Mouse (Mus musculus) heart, embryonic 15.5 days (tissue): ENCODE measurements around the gene Erc2. TPM values are rescaled to one million over a fixed set of nuclear protein-coding genes. Genes with fewer than 3 reads are reported as not detected.

Experiments used
- ATAC-seq: fragments of 200-750 bp; cut with Nextera tagmentation; replicated peaks from 2 replicates; pipeline ENCODE4 v1.8.0; 2017; ENCODE audit warnings: low read depth, moderate TSS enrichment; ENCODE audit not compliant: insufficient number of reproducible peaks, insufficient read depth, low FRiP score
- H3K27ac ChIP-seq: fragments of 300-500 bp; sonication (generic); 2 replicates; pipeline ENCODE4 v1.5.1; 2015; ENCODE audit warnings: mild to moderate bottlenecking, inconsistent platforms
- H3K27me3 ChIP-seq: fragments of 300-500 bp; sonication (generic); 2 replicates; pipeline ENCODE4 v1.6.1; 2015; ENCODE audit warnings: inconsistent platforms
- H3K36me3 ChIP-seq: fragments of 300-500 bp; sonication (generic); 2 replicates; pipeline ENCODE4 v1.6.1; 2015; ENCODE audit warnings: mild to moderate bottlenecking, inconsistent platforms
- H3K4me1 ChIP-seq: fragments of 300-500 bp; sonication (generic); replicated peaks from 2 replicates; pipeline ENCODE4 v1.6.1; 2015; ENCODE audit warnings: inconsistent platforms
- H3K4me2 ChIP-seq: fragments of 300-500 bp; sonication (generic); 2 replicates; pipeline ENCODE4 v1.6.1; 2015; ENCODE audit warnings: inconsistent platforms, mild to moderate bottlenecking, moderate library complexity
- H3K4me3 ChIP-seq: fragments of 300-500 bp; sonication (generic); 2 replicates; pipeline ENCODE4 v1.5.1; 2015; ENCODE audit warnings: mild to moderate bottlenecking, inconsistent platforms
- H3K9ac ChIP-seq: fragments of 300-500 bp; sonication (generic); 2 replicates; pipeline ENCODE4 v1.6.1; 2015; ENCODE audit warnings: mild to moderate bottlenecking, inconsistent platforms
- H3K9me3 ChIP-seq: fragments of 300-500 bp; sonication (generic); replicated peaks from 2 replicates; pipeline ENCODE4 v1.6.1; 2016; ENCODE audit warnings: inconsistent platforms
- WGBS: fragments of 180-500 bp; shearing (Covaris S2); methylation state at CpG from one replicate; pipeline ENCODE4 v1.1.7; 2015; ENCODE audit warnings: mixed read lengths; 5-methylcytosine and 5-hydroxymethylcytosine counted together
- polyA plus RNA-seq: library from polyadenylated mRNA; unstranded; fragments of >200 nt; fragmentation: Nextera tagmentation; extraction: Ambion mirVana; gene quantifications from 2 replicates; pipeline ENCODE4 v1.2.1, GENCODE M21; 2015

The Erc2 gene
- polyA plus RNA-seq, 1 experiment from 2014 or later = 2.2 TPM

GRCm38 (mm10) chr14:28469696-28470095 is 847.5 kb downstream of the Erc2 start:
- 23% methylated on average over 4 of the region's 4 CpGs for WGBS
- H3K4me1 ChIP-seq = no peaks in the 10 kb centered on the region
- no peak overlapping the region for H3K9ac ChIP-seq
- H3K27me3 ChIP-seq = no peaks in the 10 kb centered on the region
- H3K4me3 ChIP-seq = no peak overlapping the region
- H3K27ac ChIP-seq = no peak overlapping the region
- ATAC-seq = no peak
- H3K4me2 ChIP-seq = no peak overlapping the region
- no peaks in the 10 kb centered on the region for H3K36me3 ChIP-seq
- H3K9me3 ChIP-seq = no peaks in the 10 kb centered on the region

DNA sequence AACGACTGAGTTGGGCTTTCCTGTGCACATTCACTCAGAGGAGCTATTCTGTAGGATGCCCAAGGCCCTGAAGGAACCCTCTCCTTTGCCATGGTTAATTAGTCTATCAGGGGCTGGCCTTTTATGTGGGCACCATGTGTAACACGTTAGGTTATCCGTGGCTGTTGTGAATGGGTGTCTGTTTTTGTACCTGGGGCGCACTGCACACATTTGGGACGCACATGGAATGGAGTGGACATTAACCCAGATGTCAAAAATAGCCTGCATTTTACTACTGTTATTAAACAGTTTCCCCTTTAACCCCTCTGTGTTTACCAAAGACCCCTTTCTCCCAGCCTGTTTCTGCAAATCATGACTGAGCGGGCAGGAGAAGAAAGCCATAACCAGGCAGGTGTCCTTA is 848.0 kb downstream of the Erc2 start:
- H3K4me2 ChIP-seq = no peak overlapping the region
- H3K9ac ChIP-seq = no peak overlapping the region
- H3K9me3 ChIP-seq = no peaks in the 10 kb centered on the region
- H3K4me3 ChIP-seq = no peak overlapping the region
- H3K36me3 ChIP-seq = no peaks in the 10 kb centered on the region
- H3K4me1 ChIP-seq = no peaks in the 10 kb centered on the region; the same call in 1 of the 2 replicates
- no peak overlapping the region for H3K27ac ChIP-seq
- H3K27me3 ChIP-seq = no peaks in the 10 kb centered on the region
- WGBS = 76% methylated on average over 6 of the region's 6 CpGs
- no peak for ATAC-seq

GRCm38 (mm10) chr14:28475012-28475411 is 852.8 kb downstream of the Erc2 start:
- 42% methylated on average over 3 of the region's 3 CpGs for WGBS
- Histone ChIP-seq H3K27ac (no peak overlapping the region), H3K4me2 (no peak overlapping the region), H3K4me3 (no peak overlapping the region), H3K27me3 (no peaks in the 10 kb centered on the region), H3K9me3 (no peaks in the 10 kb centered on the region), H3K36me3 (no peaks in the 10 kb centered on the region), H3K9ac (no peak overlapping the region), H3K4me1 (no peaks in the 10 kb centered on the region; the same call in 1 of the 2 replicates)
- no peak for ATAC-seq

- H3K27me3 ChIP-seq = no peaks in the 10 kb centered on the region
- no peak overlapping the region for H3K4me3 ChIP-seq
- no peaks in the 10 kb centered on the region for H3K36me3 ChIP-seq
- H3K4me2 ChIP-seq = no peak overlapping the region
- no peaks in the 10 kb centered on the region; the same call in 1 of the 2 replicates for H3K4me1 ChIP-seq
- H3K9me3 ChIP-seq = no peaks in the 10 kb centered on the region
- 24% methylated on average over 7 of the region's 7 CpGs for WGBS
- ATAC-seq = no peak
- no peak overlapping the region for H3K9ac ChIP-seq
- no peak overlapping the region for H3K27ac ChIP-seq
Measured at GRCm38 (mm10) chr14:28475421-28475820, 853.2 kb downstream of the Erc2 start.

DNA sequence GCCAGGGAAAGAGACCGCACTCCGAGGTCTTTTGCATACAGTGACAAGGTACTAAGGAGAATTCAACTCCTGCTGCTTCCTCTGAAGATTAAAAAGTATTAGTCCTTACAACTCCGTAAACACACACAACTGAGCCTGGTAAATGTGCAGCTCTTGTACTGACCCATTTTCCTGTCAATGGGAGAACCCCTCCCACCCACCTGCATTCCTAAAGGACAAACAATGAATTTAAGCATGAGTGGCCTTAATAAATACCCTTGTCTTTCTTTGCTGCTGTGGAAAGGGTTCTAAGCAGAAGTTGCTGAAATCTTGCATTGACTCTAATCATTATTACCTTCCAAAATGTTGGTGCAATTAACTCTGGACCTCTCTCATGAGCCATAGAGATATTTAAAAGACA is 854.5 kb downstream of the Erc2 start:
- H3K27ac ChIP-seq = no peak overlapping the region
- no peak overlapping the region for H3K4me2 ChIP-seq
- H3K4me1 ChIP-seq = no peaks in the 10 kb centered on the region; the same call in 1 of the 2 replicates
- no peaks in the 10 kb centered on the region for H3K36me3 ChIP-seq
- no peak overlapping the region for H3K4me3 ChIP-seq
- H3K9me3 ChIP-seq = no peaks in the 10 kb centered on the region
- H3K27me3 ChIP-seq = no peaks in the 10 kb centered on the region
- 57% methylated on average over 3 of the region's 3 CpGs for WGBS
- no peak overlapping the region for H3K9ac ChIP-seq
- no peak for ATAC-seq

GRCm38 (mm10) chr14:28480866-28481265 is 858.6 kb downstream of the Erc2 start:
- Histone ChIP-seq H3K9me3 (no peaks in the 10 kb centered on the region), H3K27me3 (no peaks in the 10 kb centered on the region), H3K4me3 (no peak overlapping the region), H3K9ac (no peak overlapping the region), H3K36me3 (no peaks in the 10 kb centered on the region), H3K4me2 (no peak overlapping the region), H3K27ac (no peak overlapping the region), H3K4me1 (no peaks in the 10 kb centered on the region)
- WGBS = 72% methylated on average over 1 of the region's 1 CpGs
- no peak for ATAC-seq

GRCm38 (mm10) chr14:28493806-28494205 is 871.6 kb downstream of the Erc2 start:
- 88% methylated on average over 4 of the region's 4 CpGs for WGBS
- H3K4me3 ChIP-seq = no peak overlapping the region
- H3K4me1 ChIP-seq = no peaks in the 10 kb centered on the region
- no peak overlapping the region for H3K4me2 ChIP-seq
- H3K36me3 ChIP-seq = no peaks in the 10 kb centered on the region
- H3K9me3 ChIP-seq = no peaks in the 10 kb centered on the region
- ATAC-seq = no peak
- H3K27ac ChIP-seq = no peak overlapping the region
- H3K9ac ChIP-seq = no peak overlapping the region
- no peaks in the 10 kb centered on the region for H3K27me3 ChIP-seq

DNA sequence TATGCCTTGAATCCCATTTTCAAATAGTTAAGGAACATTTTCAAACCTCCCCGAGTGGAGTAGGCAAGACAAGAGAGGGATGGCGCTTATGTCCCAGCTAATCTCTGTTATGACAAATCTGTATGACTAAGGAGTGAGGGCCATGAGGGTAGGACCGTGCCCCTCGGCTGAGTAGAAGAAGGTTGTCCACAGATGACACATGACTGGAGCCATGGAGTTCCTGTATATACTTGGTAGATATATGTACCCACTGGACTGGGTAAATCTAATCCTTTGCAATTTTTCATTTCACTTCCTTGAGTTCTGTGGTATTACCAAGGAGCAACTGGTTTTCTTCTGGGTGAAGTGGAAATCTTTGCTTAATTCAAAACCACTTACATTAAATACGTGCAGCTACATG is 872.0 kb downstream of the Erc2 start:
- H3K4me1 ChIP-seq = no peaks in the 10 kb centered on the region
- no peaks in the 10 kb centered on the region for H3K9me3 ChIP-seq
- H3K4me3 ChIP-seq = no peak overlapping the region
- no peak overlapping the region for H3K9ac ChIP-seq
- WGBS = 82% methylated on average over 5 of the region's 5 CpGs
- ATAC-seq = no peak
- no peak overlapping the region for H3K4me2 ChIP-seq
- H3K27me3 ChIP-seq = no peaks in the 10 kb centered on the region
- H3K27ac ChIP-seq = no peak overlapping the region
- no peaks in the 10 kb centered on the region for H3K36me3 ChIP-seq

DNA sequence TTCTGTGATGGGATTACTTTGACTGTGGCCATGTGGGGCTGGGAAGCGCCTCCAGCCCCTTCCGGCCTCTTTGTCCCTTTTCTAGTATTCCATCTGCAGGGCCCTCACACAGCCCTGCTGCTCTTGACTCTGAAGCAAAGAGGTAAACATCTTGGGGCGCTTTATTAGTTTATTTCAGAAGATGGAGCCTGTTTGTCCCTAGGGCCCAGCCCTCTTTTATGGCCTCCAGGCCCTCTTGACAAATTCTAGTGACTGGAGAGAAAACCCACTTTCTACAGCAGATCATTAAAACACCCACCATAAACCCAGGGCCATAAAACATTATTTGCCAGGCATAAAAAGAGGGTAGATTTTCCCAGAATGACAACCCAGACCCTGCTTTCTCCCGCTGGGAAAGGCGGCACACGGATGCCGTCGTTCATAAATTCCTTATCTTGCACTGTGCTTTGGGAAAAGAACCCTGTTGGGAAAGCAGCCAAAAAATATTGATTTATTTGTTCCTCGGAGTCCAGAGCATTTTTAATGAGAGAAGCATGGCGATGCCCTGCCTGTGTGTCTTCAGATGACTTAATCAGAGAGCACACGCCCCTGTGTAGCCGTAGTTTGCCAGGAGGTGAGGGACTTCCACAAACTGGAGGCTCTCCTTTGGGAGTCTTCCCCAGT is 879.1 kb downstream of the Erc2 start:
- ATAC-seq = no peak
- no peak overlapping the region for H3K4me3 ChIP-seq
- H3K4me2 ChIP-seq = no peak overlapping the region
- no peaks in the 10 kb centered on the region for H3K36me3 ChIP-seq
- no peak overlapping the region for H3K27ac ChIP-seq
- peaks cover 21% of the 10 kb centered on the region; the same call in 1 of the 2 replicates for H3K27me3 ChIP-seq
- 63% methylated on average over 12 of the region's 12 CpGs for WGBS
- peaks cover 11% of the 10 kb centered on the region for H3K4me1 ChIP-seq
- H3K9me3 ChIP-seq = no peaks in the 10 kb centered on the region
- no peak overlapping the region for H3K9ac ChIP-seq

DNA sequence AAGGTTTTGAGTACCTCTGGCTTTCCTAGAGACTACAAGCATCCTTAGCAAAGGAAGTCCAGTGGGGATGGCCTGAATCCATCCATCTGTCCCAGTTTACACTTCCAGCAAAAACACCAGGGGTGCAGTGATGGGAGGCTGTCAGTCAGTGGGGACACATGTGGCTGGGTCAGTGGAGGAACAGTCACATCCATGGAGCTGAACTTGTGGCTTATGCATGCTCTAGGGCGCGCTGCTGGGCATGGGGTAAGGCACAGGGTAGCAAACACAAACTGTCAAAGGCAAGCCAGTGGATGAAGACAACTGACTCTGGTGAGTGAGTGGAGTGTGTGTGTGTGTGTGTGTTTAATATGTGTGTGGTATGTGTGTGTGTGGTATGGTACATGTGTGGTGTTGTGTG is 881.0 kb downstream of the Erc2 start:
- 79% methylated on average over 2 of the region's 2 CpGs for WGBS
- H3K4me3 ChIP-seq = no peak overlapping the region
- peaks cover 17% of the 10 kb centered on the region for H3K4me1 ChIP-seq
- no peak for ATAC-seq
- H3K4me2 ChIP-seq = no peak overlapping the region
- H3K27ac ChIP-seq = no peak overlapping the region
- no peaks in the 10 kb centered on the region for H3K9me3 ChIP-seq
- peaks cover 21% of the 10 kb centered on the region for H3K27me3 ChIP-seq
- no peaks in the 10 kb centered on the region for H3K36me3 ChIP-seq
- no peak overlapping the region for H3K9ac ChIP-seq

DNA sequence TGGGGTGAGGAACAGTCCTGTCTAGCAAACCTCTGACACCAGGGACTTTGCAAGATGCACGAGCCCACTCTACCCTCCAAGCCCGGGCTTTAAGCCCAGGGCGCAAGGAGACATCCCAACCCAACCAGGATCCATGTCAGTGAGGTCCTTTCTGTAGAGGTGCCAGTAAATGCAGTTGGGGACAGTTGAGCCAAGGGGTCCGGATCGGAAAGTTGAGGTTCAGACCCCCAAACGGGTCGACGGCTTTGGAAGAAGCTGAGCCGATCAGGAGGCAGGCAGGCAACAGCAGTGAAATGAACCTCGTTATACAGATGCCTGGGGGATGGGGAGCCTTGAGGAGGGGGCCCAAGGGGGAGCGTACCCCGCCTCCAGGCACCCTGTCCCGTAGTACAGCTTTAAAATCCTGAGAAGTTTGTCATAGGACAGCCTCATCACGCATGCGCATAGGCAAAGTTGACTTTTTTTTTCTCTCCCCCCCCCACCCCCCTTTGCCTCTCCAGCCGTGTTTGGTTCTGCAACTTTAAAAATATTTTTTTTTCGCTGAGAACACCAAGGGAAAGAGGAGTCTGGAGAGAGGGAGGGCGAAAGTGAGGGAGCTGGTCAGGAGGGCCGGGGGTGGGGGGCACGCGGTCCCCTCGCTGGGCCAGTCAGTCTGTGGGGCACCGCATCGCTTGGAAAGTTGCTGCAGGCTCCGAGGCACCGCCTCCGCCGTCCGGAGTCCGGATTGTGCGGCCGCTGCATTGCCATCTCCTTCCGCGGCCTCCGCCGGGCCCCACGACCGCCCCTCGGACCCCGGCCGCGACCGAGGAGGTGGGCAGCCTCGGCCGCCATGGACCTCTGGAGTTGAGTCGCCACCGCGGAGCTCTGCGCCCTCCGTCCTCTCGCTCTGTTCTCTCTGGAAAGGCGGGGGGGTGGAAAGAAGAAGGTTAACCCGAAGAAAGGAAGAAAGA is 882.1 kb downstream of the Erc2 start, which contains the start of gene Wnt5a:
TSS of gene Wnt5a (plus strand) at position 650 of the 950 bp plus-strand sequence.
- Histone ChIP-seq H3K9ac (peak within 1 kb of the TSS; percentile 72), H3K9me3 (no peaks in the 10 kb centered on the region), H3K27me3 (peaks cover 26% of the 10 kb centered on the region), H3K4me1 (peaks cover 28% of the 10 kb centered on the region), H3K4me3 (peak within 1 kb of the TSS; percentile 78), H3K4me2 (peak within 1 kb of the TSS; percentile 92), H3K36me3 (no peaks in the 10 kb centered on the region), H3K27ac (peak within 1 kb of the TSS; percentile 88)
- ATAC-seq = peak; percentile 37; the same call in 1 of the 2 replicates
- 1% methylated on average over 53 of the region's 53 CpGs for WGBS
